Mouse (Mus musculus): ENCODE results near the gene Gpx8. TPM values are rescaled to one million over a fixed set of nuclear protein-coding genes. Genes with fewer than 3 reads are reported as not detected.
A peak's percentile ranks its signal among the peaks of the same experiment; 100 is the strongest.

The Gpx8 gene
- polyA plus RNA-seq, 1 experiment from 2014 or later: 67.1 TPM

GRCm38 (mm10) chr13:113000576-113001318 is 45.5 kb downstream of the Gpx8 start:
- 78% methylated on average over 9 of the region's 9 CpGs for WGBS
- no peak overlapping the region for H3K9ac ChIP-seq
- H3K4me1 ChIP-seq (replicated peaks; ENCODE audit: control insufficient read depth, insufficient read depth, low read length): 0 out of 2 replicates have a peak, but pooled peaks cover 12% of the 10 kb centered on the region
- peaks cover 62% of the 10 kb centered on the region for H3K27me3 ChIP-seq (ENCODE audit: control insufficient read depth, insufficient read depth, low read length)
- H3K36me3 ChIP-seq (replicated peaks; ENCODE audit: control insufficient read depth, insufficient read depth): no peaks in the 10 kb centered on the region
- H3K4me2 ChIP-seq (replicated peaks): no peak overlapping the region
- H3K9me3 ChIP-seq (ENCODE audit: control insufficient read depth, low read length): no peaks in the 10 kb centered on the region
- H3K4me3 ChIP-seq (replicated peaks; ENCODE audit: low read length): no peak overlapping the region
- H3K27ac ChIP-seq: no peak overlapping the region
- DNase-seq (ENCODE audit: low spot score) (no peak), ATAC-seq (ENCODE audit: low FRiP score) (no peak)

GRCm38 (mm10) chr13:113000090-113000489 is 46.1 kb downstream of the Gpx8 start:
- H3K4me3 ChIP-seq (replicated peaks; ENCODE audit: low read length): no peak overlapping the region
- H3K9ac ChIP-seq: no peak overlapping the region
- H3K4me2 ChIP-seq (replicated peaks): no peak overlapping the region
- 68% methylated on average over 3 of the region's 3 CpGs for WGBS
- H3K27me3 ChIP-seq (ENCODE audit: control insufficient read depth, insufficient read depth, low read length): peaks cover 68% of the 10 kb centered on the region
- DNase-seq (ENCODE audit: low spot score) (no peak), ATAC-seq (ENCODE audit: low FRiP score) (no peak)
- H3K27ac ChIP-seq: no peak overlapping the region
- H3K4me1 ChIP-seq (replicated peaks; ENCODE audit: control insufficient read depth, insufficient read depth, low read length): 0 out of 2 replicates have a peak, but pooled peaks cover 12% of the 10 kb centered on the region
- no peaks in the 10 kb centered on the region for H3K36me3 ChIP-seq (replicated peaks; ENCODE audit: control insufficient read depth, insufficient read depth)
- H3K9me3 ChIP-seq (ENCODE audit: control insufficient read depth, low read length): no peaks in the 10 kb centered on the region

- Histone ChIP-seq H3K4me3 (replicated peaks; ENCODE audit: low read length) (peak overlapping the region; percentile 42), H3K9ac (peak overlapping the region; percentile 57), H3K27me3 (ENCODE audit: control insufficient read depth, insufficient read depth, low read length) (peaks cover 83% of the 10 kb centered on the region), H3K4me2 (replicated peaks) (peak overlapping the region; percentile 90), H3K27ac (no peak overlapping the region), H3K4me1 (replicated peaks; ENCODE audit: control insufficient read depth, insufficient read depth, low read length) (peaks cover 17% of the 10 kb centered on the region; the same call in 1 of the 2 replicates), H3K36me3 (replicated peaks; ENCODE audit: control insufficient read depth, insufficient read depth) (no peaks in the 10 kb centered on the region), H3K9me3 (ENCODE audit: control insufficient read depth, low read length) (no peaks in the 10 kb centered on the region)
- ATAC-seq (ENCODE audit: low FRiP score): peak; percentile 61
- under 1% methylated on average over 46 of the region's 46 CpGs for WGBS
- DNase-seq (ENCODE audit: low spot score): peak; percentile 42
These were observed 47.6 kb downstream of the Gpx8 start for GRCm38 (mm10) chr13:112998427-112999201.

GRCm38 (mm10) chr13:112997369-112997768 is 48.8 kb downstream of the Gpx8 start:
- peaks cover 17% of the 10 kb centered on the region; the same call in 1 of the 2 replicates for H3K4me1 ChIP-seq (replicated peaks; ENCODE audit: control insufficient read depth, insufficient read depth, low read length)
- DNase-seq (ENCODE audit: low spot score) (no peak), ATAC-seq (ENCODE audit: low FRiP score) (no peak)
- H3K27ac ChIP-seq: no peak overlapping the region
- no peak overlapping the region for H3K4me3 ChIP-seq (replicated peaks; ENCODE audit: low read length)
- no peaks in the 10 kb centered on the region for H3K36me3 ChIP-seq (replicated peaks; ENCODE audit: control insufficient read depth, insufficient read depth)
- H3K9me3 ChIP-seq (ENCODE audit: control insufficient read depth, low read length): no peaks in the 10 kb centered on the region
- H3K4me2 ChIP-seq (replicated peaks): no peak overlapping the region
- WGBS: 61% methylated on average over 6 of the region's 6 CpGs
- no peak overlapping the region for H3K9ac ChIP-seq
- H3K27me3 ChIP-seq (ENCODE audit: control insufficient read depth, insufficient read depth, low read length): peaks cover 95% of the 10 kb centered on the region

GRCm38 (mm10) chr13:112996407-112996806 is 49.8 kb downstream of the Gpx8 start:
- H3K36me3 ChIP-seq (replicated peaks; ENCODE audit: control insufficient read depth, insufficient read depth): no peaks in the 10 kb centered on the region
- no peak overlapping the region for H3K4me2 ChIP-seq (replicated peaks)
- H3K9ac ChIP-seq: no peak overlapping the region
- H3K4me1 ChIP-seq (replicated peaks; ENCODE audit: control insufficient read depth, insufficient read depth, low read length): peaks cover 17% of the 10 kb centered on the region; the same call in 1 of the 2 replicates
- no peaks in the 10 kb centered on the region for H3K9me3 ChIP-seq (ENCODE audit: control insufficient read depth, low read length)
- WGBS: 61% methylated on average over 4 of the region's 4 CpGs
- H3K27ac ChIP-seq: no peak overlapping the region
- peaks cover 95% of the 10 kb centered on the region for H3K27me3 ChIP-seq (ENCODE audit: control insufficient read depth, insufficient read depth, low read length)
- no peak overlapping the region for H3K4me3 ChIP-seq (replicated peaks; ENCODE audit: low read length)
- ATAC-seq (ENCODE audit: low FRiP score): no peak
- no peak for DNase-seq (ENCODE audit: low spot score)

GRCm38 (mm10) chr13:112994191-112994590 is 52.0 kb downstream of the Gpx8 start:
- H3K4me1 ChIP-seq (replicated peaks; ENCODE audit: control insufficient read depth, insufficient read depth, low read length): peaks cover 15% of the 10 kb centered on the region; the same call in 1 of the 2 replicates
- H3K4me2 ChIP-seq (replicated peaks): peak overlapping the region; percentile 68
- H3K4me3 ChIP-seq (replicated peaks; ENCODE audit: low read length): peak overlapping the region; percentile 41
- no peaks in the 10 kb centered on the region for H3K36me3 ChIP-seq (replicated peaks; ENCODE audit: control insufficient read depth, insufficient read depth)
- peaks cover 95% of the 10 kb centered on the region for H3K27me3 ChIP-seq (ENCODE audit: control insufficient read depth, insufficient read depth, low read length)
- under 1% methylated on average over 25 of the region's 25 CpGs for WGBS
- ATAC-seq (ENCODE audit: low FRiP score) (peak; percentile 42), DNase-seq (ENCODE audit: low spot score) (peak; percentile 72)
- no peaks in the 10 kb centered on the region for H3K9me3 ChIP-seq (ENCODE audit: control insufficient read depth, low read length)
- H3K27ac ChIP-seq: no peak overlapping the region
- peak overlapping the region; percentile 38 for H3K9ac ChIP-seq

- under 1% methylated on average over 59 of the region's 63 CpGs for WGBS
- ATAC-seq (ENCODE audit: low FRiP score) (peak; percentile 51), DNase-seq (ENCODE audit: low spot score) (no peak)
- H3K4me2 ChIP-seq (replicated peaks): peak within 1 kb of the TSS; percentile 68
- no peaks in the 10 kb centered on the region for H3K36me3 ChIP-seq (replicated peaks; ENCODE audit: control insufficient read depth, insufficient read depth)
- no peaks in the 10 kb centered on the region for H3K9me3 ChIP-seq (ENCODE audit: control insufficient read depth, low read length)
- peak within 1 kb of the TSS; percentile 41 for H3K4me3 ChIP-seq (replicated peaks; ENCODE audit: low read length)
- H3K4me1 ChIP-seq (replicated peaks; ENCODE audit: control insufficient read depth, insufficient read depth, low read length): peaks cover 10% of the 10 kb centered on the region; the same call in 1 of the 2 replicates
- H3K9ac ChIP-seq: peak within 1 kb of the TSS; percentile 38
- H3K27me3 ChIP-seq (ENCODE audit: control insufficient read depth, insufficient read depth, low read length): peaks cover 95% of the 10 kb centered on the region
- no peak within 1 kb of the TSS for H3K27ac ChIP-seq
These were observed 52.6 kb downstream of the Gpx8 start, which contains the start of gene Mcidas for GRCm38 (mm10) chr13:112993531-112994152. Gene Mcidas, plus strand, starts transcription at chr13:112993845.
